Mouse (Mus musculus): ENCODE data around the gene Rnf8.
A peak's percentile ranks its signal among the peaks of the same experiment; 100 is the strongest.

Gene Rnf8

GRCm38 (mm10) chr17:29627285-29627684 lies 12.7 kb downstream of the Rnf8 start:
- DNase-seq (ENCODE audit: low spot score): no peak

GRCm38 (mm10) chr17:29628946-29629345 lies 14.4 kb downstream of the Rnf8 start:
- DNase-seq (ENCODE audit: low spot score): no peak

- DNase-seq (ENCODE audit: low spot score): no peak
Measured at GRCm38 (mm10) chr17:29629620-29630019, 15.0 kb downstream of the Rnf8 start.

- DNase-seq (ENCODE audit: low spot score): no peak
Measured at GRCm38 (mm10) chr17:29632312-29632711, 17.7 kb downstream of the Rnf8 start.

DNA sequence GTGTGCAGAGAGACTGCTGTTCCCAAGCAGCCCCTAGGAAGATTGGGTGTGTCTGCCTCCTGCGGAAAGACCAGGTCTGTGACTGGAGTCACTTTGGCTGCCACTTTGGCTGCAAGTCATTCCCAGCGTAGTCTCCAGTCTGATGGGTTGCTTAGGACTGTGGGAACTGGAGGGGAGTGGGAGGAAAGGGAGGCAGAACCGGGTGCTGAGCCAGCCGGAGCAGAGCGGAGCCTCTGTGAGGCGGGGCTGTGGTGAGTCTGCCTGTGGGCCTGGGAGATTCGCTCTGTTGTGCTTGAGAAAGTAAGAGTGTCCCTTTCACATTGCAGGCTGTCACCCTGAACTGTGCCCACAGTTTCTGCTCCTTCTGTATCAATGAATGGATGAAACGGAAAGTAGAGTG lies 20.9 kb downstream of the Rnf8 start:
- DNase-seq (ENCODE audit: low spot score): no peak

DNA sequence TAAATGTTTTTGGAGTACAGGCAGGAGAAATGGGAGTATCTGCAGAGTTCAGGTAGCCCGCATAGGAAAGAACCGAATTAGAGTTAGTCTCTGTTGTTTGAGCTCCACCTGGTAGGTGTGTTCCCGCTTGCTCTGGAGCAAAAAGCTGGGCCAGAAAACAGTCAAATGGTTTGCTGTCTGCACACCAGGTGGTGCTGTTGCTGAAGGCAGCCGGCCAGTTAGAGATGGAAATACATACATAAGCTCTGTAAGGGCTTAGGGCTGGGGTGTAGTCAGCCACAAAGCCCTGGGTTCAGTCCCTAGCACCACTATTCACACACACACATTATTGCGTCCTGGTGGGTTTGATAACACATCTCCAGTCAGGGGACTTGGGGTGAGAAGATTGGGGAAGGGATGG lies 21.5 kb downstream of the Rnf8 start:
- DNase-seq (ENCODE audit: low spot score): no peak

DNA sequence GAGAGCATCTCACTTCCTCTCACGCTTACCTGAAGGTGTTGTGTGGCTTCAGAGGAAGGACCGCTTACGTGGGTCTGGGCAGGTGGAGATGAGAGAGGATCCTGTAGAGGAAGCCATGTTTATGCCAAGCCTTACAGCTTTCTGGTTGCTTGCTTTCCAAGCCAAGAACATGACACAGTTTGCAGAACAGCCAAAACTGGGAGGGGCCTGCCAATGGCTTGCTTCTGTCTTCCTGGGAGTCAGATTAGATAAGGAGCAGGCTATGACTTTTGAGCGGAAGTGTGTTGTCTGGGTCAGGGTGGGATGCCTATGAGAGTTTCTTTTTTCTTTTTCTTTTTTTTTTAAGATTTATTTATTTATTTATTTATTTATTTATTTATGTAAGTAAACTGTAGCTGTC lies 22.8 kb downstream of the Rnf8 start:
- DNase-seq (ENCODE audit: low spot score): no peak

- DNase-seq (ENCODE audit: low spot score): no peak
Measured at GRCm38 (mm10) chr17:29637895-29638294, 23.3 kb downstream of the Rnf8 start.

DNA sequence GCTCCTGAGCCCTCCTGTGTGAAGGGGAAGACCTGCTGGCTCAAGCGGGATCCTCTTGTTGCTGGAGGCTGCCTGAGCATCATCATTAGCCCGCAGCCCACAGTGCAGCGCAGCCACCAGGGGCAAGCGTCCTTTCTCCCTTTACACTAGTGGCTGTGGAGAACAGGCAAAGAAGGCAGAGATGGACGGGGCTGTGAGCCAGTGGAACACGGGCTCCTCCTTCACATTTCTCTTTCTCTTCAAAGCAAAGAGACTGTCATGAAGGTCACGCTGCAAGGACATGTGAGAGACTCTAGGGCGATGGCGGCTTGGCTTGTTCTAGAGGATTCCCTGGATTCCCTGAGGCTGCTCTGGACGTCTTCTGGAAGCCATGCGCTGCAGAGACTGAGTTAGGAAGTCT lies 26.4 kb downstream of the Rnf8 start:
- DNase-seq (ENCODE audit: low spot score): no peak

DNA sequence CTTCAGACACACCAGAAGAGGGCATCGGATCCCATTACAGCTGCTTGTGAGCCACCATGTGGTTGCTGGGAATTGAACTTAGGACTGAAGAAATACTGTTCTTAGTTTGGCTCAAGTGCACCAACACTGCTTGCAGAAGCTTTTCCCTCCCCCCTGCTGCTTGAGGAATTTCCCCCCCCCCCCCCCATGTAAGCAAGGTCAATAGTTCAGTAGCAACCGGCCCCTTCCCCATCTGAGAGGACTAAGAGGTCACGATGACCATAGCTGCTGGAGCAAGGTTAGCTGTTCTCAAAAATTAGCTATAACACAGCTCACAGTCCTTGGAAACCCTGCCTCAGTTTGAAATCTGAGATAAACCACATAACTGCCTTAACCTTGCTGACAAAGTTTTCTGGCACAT lies 27.6 kb downstream of the Rnf8 start:
- DNase-seq (ENCODE audit: low spot score): no peak

- no peak for DNase-seq (ENCODE audit: low spot score)
Measured at GRCm38 (mm10) chr17:29658249-29658648, 43.7 kb downstream of the Rnf8 start.

- peak; percentile 81 for DNase-seq (ENCODE audit: low spot score)
Measured at GRCm38 (mm10) chr17:29660076-29660761, 45.6 kb downstream of the Rnf8 start, which contains the start of gene Cmtr1. Gene Cmtr1, plus strand, starts transcription at chr17:29660595.

GRCm38 (mm10) chr17:29660762-29661391 lies 46.3 kb downstream of the Rnf8 start:
- no peak for DNase-seq (ENCODE audit: low spot score)

DNA sequence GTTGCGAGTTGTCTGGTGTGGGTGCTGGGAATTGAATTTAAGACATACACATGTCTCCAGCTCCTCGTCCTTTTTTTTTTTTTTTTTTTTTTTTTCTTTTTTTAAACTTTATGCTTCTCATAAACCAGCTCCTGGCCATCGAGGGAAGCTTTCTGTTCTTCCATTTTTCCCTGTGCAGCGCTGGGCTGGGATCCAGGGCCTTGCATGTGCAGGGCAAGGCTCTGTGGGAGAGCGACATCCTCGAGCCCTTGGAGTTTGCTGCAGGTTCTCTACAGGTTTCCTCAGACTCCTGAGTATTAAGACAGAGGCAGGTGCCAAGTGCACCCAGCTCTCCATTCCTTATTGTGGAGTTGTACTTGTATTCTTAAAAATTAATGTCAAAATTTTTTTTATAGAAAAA lies 47.6 kb downstream of the Rnf8 start:
- no peak for DNase-seq (ENCODE audit: low spot score)

GRCm38 (mm10) chr17:29668051-29668986 lies 53.7 kb downstream of the Rnf8 start:
- no peak for DNase-seq (ENCODE audit: low spot score)

DNA sequence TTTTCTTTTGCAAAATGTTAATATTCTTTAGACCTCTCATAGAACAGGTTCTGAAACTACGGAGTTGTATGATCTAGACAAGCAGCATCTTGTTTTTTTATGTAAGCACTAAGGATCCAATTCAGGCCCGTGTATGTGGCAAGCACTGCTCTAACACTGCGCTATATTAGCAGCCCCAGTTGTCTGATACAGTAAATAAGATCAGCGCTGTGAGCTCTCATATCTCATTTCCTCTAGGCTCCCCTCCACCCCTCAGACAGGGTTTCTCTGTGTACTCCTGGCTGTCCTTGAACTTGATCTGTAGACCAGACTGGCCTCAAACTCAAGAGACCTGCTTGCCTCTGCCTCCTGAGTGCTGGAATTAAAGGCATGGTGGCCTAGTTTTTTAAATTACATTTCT lies 54.4 kb downstream of the Rnf8 start:
- DNase-seq (ENCODE audit: low spot score): no peak

DNA sequence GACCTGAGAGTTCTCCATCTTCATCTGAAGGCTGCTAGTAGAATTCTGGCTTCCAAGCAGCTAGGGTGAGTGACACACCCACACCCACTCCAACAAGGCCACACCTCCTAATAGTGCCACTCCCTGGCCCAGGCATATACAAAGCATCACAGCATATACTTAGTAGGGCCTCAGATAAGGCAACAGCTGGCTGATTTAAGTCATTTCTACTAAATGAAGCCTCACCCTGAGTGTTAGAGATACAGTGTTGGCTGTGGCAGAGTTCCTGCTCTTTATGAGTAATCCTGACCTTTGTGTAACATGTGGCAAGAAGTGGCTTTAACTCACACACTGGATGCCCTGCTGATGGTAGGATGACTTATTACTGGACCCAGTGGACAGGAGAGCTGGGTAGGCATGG lies 55.3 kb downstream of the Rnf8 start:
- DNase-seq (ENCODE audit: low spot score): no peak

GRCm38 (mm10) chr17:29671021-29671420 lies 56.4 kb downstream of the Rnf8 start:
- no peak for DNase-seq (ENCODE audit: low spot score)

DNA sequence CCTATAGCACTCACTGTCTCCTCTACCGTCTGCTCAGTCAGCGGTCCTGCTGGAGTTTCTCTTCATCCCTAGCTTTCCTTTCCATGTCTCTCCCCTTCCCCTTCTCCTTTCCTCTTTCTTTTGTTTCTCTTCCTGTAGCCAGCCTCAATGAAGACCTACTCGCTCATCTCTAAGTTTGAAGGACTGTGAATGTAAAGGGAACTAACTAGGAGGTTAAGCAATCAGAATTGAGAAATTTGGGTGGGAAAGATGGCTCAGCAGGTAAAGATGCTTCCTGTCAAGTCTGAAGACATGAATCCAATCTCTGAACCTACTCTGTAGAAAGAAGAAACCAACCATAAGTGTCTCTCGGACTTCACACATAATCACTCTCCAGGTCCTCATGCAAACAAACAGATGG lies 58.7 kb downstream of the Rnf8 start:
- no peak for DNase-seq (ENCODE audit: low spot score)

DNA sequence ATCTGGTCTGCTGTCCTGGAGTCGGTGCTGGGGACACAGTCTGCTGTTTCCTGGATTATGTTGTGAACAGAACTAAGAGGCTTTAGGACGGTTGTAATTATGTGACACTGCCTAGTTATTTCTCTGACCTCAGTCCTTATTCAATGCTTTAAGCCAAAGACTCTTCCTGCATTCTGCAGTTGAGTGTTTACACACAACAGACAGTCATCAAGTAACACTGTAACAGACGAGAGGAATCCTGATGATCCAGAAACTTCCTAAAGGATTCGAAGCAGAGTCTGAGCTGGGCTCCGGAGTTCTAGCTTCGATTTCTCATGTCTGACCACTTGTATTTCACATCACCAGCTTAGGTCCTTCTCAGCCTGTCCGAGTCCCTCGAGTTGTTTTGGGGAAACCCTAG lies 63.9 kb downstream of the Rnf8 start:
- no peak for DNase-seq (ENCODE audit: low spot score)

- no peak for DNase-seq (ENCODE audit: low spot score)
Measured at GRCm38 (mm10) chr17:29679038-29679767, 64.6 kb downstream of the Rnf8 start.

- DNase-seq (ENCODE audit: low spot score): no peak
Measured at GRCm38 (mm10) chr17:29680174-29680573, 65.6 kb downstream of the Rnf8 start.

Data from urinary bladder, postnatal 10 days (tissue).